Mouse (Mus musculus) layer of hippocampus, adult 9-10 months (tissue): ENCODE results near the gene Gm498.

Experiments used
- DNase-seq: peaks from one replicate; pipeline ENCODE4 v3.0.0; 2022; ENCODE audit warnings: low spot score

The Gm498 gene

DNA sequence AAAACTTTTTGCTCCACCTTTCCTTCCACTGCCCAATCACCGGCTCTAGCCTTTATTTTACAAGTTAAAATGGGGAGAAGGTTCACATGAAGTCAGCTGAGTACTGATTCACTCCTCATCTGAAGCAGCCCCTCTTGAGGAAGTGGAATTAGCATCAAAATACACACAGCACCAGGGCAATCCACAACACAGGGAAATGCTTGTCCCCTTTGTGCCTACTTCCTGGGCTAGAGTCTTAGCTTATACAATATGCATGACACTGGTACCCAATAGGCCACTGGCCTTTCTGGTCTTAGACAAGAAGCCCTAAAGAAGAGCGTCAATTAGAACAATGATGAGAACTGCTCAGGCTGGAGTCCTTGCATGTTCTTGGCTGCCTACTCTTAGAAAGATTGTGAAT lies 25.7 kb downstream of the Gm498 start:
- DNase-seq: no peak

DNA sequence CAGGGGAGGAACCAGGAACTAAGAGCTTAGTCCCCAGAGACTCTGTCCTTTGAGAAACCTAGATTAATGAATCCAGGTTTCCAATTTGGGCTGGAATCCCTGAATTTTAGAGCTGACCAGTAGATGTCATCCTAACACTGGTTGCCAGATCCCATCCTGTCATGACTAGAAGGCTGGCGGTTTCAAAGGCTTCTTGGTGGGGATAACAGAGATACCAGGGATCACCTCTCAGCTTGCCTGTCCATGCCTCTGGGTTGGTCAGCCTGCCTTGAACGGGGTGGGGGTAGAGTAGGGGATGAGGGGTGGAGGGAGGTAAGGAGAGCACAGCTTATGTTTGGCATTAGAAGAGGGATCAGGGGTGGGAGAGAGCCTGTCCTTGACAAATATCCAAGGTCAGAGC lies 34.0 kb downstream of the Gm498 start:
- no peak for DNase-seq

DNA sequence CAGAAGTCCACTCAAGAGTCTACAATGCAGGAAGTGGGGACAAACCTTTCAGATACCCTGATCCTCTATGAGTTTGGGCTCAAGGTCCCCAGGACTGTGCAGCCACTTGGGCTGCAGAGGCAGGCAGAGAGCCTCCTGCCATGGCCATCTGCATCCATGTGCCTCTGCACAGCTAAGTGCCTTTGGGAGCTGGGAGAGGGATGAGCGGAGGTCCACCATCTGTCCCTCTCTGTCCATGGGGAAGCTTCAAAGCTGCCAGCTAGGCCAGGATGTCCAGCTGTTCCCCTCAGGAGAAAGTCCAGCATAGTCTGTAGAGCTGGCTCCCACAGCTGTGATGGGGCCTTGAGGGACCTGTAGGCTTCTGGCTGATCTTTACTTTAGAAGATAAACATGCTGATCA lies 38.5 kb downstream of the Gm498 start:
- no peak for DNase-seq

DNA sequence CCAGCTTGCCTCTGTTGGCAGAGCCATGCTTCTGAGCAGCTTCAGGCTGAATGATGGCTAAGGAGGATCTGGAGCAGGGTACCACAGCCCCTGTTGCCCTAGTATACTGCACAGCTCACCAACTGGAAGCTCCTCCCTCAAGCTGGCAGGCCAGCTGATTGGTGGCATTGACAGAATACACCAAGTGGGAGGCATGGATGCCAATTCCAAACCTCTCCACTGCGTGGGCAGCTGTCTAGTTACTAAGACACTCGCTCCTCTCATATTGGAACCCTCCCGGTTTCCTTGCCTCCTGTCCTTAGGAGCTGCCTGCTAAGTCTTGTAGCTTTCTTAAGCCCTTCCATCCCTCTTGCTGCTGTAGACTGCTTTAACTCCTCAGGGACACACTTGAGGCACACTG lies 39.0 kb downstream of the Gm498 start:
- peak; percentile 5 for DNase-seq

DNA sequence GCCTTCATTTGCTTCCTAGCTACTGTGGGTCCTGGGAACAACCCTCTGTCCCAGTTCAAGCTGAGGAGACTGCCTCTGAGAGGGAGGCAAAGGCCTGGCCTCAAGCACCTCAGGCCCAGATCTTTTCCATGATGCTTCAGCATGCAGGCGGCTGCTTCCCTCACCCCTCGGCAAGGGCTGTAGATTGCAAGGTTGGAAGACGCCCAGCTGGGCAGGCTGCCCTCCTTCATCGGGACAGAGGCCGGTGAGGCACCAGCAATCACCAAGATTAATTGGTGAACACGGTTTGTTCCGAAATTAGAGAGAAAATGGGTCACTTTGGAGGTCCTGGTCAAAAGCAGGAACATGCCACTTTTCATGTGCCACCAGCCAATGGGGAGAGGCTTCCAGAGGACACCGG lies 47.0 kb downstream of the Gm498 start:
- no peak for DNase-seq

DNA sequence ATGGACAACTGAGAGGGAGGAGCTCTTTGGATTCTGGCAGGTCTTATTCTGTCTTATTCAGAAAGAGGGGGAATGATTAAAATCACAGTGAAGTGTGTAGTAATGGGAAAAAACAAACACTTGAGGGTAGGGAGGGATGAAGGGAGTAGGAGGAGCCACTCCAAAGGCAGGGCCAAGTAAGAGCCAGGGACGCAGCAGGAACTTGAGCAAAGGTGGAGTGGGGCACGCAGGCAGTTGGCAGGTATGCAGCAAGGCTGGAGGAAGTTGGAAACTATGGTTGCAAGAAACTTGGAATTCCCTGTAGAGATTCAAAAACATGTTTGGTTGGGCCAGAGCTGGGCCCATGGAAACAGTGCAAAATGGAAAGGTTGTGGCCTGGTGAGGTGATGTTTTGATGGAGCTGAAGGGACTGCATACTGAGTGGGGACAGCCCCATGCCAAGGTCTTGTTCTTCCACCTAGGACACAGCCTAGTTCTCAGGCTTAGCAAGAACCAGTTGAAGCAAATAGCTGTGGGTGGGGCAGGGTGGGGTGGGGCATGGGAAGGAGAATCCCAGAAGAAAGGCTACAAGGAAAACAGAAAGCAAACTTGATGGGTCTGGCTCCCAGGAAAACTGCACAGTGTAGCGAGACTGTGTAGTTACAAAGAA lies 52.5 kb downstream of the Gm498 start:
- DNase-seq: no peak

DNA sequence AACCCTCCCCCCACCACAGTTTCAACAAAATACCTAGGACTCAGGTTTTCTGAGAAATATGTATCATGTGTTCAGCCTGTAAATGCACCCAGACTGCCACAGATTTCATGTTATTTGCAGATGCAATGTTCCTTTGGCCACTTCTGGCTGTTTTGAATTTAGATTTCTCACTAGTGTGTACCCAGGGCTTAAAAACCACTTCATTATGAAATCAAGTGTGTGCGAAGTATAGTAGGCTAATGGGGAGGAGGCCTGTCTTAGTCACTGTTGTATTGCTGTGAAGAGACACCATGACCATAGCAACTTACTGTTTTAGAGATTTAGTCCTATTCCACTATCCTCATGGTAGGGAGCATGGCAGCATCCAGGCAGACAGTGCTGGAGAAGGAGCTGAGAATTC lies 63.3 kb downstream of the Gm498 start:
- no peak for DNase-seq

DNA sequence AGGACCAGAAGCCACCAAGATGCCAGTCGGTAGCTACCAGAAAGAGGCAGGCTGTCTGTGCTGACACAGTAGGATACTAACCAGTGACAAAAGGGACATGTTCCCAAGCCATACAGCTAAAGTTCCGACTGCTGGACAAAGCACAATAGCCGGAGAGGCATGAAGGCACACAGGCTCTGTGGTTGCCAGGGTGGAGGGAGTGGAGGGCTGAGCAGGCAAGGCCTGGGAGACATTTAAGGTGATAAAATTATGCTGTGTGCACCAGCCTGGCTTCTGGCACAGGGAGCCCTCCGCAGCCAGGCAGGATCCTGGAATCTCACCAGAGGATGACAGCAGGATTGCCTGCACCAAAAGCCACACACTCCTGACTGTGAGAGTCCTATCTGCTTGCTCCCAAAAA lies 72.0 kb downstream of the Gm498 start:
- DNase-seq: no peak

DNA sequence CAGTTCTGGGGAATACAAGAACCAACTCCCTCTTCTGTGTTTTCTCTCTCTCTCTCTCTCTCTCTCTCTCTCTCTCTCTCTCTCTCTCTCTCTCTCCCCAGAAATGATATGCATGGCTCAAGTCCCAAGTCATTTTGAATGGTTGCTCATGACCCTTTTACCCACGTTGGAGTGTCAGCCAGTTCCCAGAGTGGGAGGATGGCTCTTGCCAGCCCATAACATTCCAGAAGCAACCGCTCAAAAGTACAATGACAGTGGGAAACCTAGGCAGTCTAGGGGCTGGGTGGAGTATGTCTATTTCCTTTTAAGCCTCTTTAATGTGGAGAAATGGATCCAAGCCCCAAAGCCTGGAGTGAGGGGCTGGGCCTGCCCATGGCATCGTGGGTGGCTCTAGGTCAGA lies 72.8 kb downstream of the Gm498 start:
- no peak for DNase-seq

DNA sequence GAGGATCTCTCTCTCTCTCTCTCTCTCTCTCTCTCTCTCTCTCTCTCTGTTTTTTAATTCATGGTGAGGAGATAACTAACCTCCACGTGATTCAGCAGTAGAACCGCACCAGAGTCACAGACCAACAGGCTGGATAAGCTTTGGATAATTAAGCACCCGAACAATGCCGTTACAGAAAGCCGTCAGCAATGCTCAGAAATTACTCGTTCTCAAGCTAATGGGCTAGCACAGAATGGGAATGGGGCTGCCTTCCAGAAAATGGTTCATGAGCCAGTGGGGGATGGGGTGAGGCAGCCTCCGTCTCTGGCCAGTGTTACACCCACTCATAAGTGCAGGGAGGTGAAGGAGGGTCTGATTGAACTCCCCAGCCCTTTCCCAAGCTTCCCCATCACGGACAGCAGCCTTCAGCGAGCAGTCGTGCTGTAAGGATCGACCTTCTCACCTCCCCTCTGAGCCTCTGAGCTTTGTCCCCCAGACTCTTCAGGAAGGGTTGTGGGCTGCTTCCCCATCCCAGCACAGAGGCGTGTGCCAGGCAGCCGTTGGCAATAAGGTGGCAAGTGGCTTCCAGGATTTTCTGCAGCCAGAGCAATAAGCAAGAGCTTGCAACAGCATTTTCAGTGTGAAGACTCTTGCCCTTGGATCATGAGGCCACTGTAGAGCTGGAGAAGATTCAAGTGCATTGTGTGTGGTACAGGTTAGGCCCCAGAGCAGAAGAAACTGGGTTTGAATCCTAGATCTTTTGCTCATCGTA lies 76.5 kb downstream of the Gm498 start:
- DNase-seq: no peak

DNA sequence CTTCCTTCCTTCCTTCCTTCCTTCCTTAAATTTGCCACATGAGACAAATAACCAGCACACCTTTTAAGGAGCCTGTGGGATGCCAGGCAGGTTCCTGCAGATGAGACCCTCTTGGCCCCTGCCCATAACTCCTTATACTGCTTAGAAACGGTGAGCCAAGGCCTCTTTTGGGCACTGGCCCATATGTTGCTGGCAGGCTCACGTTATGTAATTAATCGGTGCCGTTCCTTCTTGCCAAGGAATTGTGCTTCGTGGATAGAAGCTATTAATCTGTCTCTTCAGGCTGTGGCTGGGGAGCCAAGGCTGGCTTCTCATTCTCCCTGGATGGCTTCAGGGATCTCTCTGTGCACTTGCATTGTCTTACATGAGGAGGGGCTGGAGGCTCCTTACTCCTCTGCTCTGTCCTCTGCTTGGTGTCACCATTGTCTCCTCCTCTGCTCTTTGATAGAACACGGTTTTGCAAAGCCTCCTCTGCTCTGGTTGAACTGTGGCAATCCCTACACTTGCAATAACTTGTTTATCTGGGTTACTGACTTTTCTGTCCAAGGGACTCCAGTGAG lies 77.9 kb downstream of the Gm498 start:
- DNase-seq: no peak
